Mouse (Mus musculus) ES-E14 (cell line): ENCODE data around the gene Slc25a38. TPM values are rescaled to one million over a fixed set of nuclear protein-coding genes. Genes with fewer than 3 reads are reported as not detected.
A peak's percentile ranks its signal among the peaks of the same experiment; 100 is the strongest.

Source experiments
- DNase-seq: peaks from one replicate; pipeline ENCODE4 v3.0.0-alpha.2; 2013; ENCODE audit warnings: low read depth, low spot score
- H3K27ac ChIP-seq: 2 replicates; pipeline ENCODE4 v1.5.1; 2012; ENCODE audit warnings: low read depth, mild to moderate bottlenecking, low read length, moderate library complexity, mixed read lengths; ENCODE audit not compliant: poor library complexity, insufficient read depth, severe bottlenecking
- H3K36me3 ChIP-seq: 2 replicates; pipeline ENCODE4 v1.6.1; 2012; ENCODE audit warnings: mild to moderate bottlenecking, low read length, moderate library complexity, mixed read lengths; ENCODE audit not compliant: control insufficient read depth, poor library complexity, insufficient read depth, severe bottlenecking
- H3K4me1 ChIP-seq, 2 experiments: fragments of 150-350 bp in 1 of 2; sonication (generic) in 1 of 2; 2 replicates each; pipeline ENCODE4 v1.6.1; 2012; ENCODE audit warnings: low read length in 2 of 2, mild to moderate bottlenecking in 1 of 2, mixed read lengths in 1 of 2; ENCODE audit not compliant: control insufficient read depth in 2 of 2, insufficient read depth in 2 of 2, poor library complexity in 1 of 2
- H3K4me3 ChIP-seq, 2 experiments: fragments of 150-350 bp in 1 of 2; sonication (generic) in 1 of 2; 2 replicates each; pipeline ENCODE4 v1.5.1; 2012; ENCODE audit warnings: low read length in 2 of 2, low read depth in 1 of 2, mild to moderate bottlenecking in 1 of 2, mixed read lengths in 1 of 2; ENCODE audit not compliant: insufficient read depth in 1 of 2, poor library complexity in 1 of 2, severe bottlenecking in 1 of 2
- H3K9ac ChIP-seq: 2 replicates; pipeline ENCODE4 v1.6.1; 2012; ENCODE audit warnings: low read depth, mild to moderate bottlenecking, low read length, mixed read lengths; ENCODE audit not compliant: poor library complexity, insufficient read depth, severe bottlenecking
- H3K9me3 ChIP-seq: fragments of 150-350 bp; sonication (generic); 2 replicates; pipeline ENCODE4 v1.6.1; 2012; ENCODE audit warnings: low read depth, mild to moderate bottlenecking, low read length; ENCODE audit not compliant: control insufficient read depth, insufficient read depth
- CHD2 ChIP-seq: IDR thresholded peaks from 2 replicates; pipeline ENCODE4 v1.6.1; 2014; ENCODE audit warnings: mild to moderate bottlenecking, low read depth, low read length, inconsistent platforms
- HCFC1 ChIP-seq: IDR thresholded peaks from 2 replicates; pipeline ENCODE4 v1.6.1; 2012; ENCODE audit warnings: low read length, inconsistent platforms, borderline replicate concordance; ENCODE audit not compliant: insufficient read depth
- MAFK ChIP-seq: IDR thresholded peaks from 2 replicates; pipeline ENCODE4 v1.6.1; 2014; ENCODE audit warnings: mild to moderate bottlenecking, low read depth, low read length, inconsistent platforms; ENCODE audit not compliant: insufficient read depth
- ZC3H11A ChIP-seq: IDR thresholded peaks from 2 replicates; pipeline ENCODE4 v1.6.1; 2012; ENCODE audit warnings: low read depth, mild to moderate bottlenecking, inconsistent platforms, low read length, borderline replicate concordance
- ZNF384 ChIP-seq: IDR thresholded peaks from 2 replicates; pipeline ENCODE4 v1.6.1; 2012; ENCODE audit warnings: low read depth, low read length, inconsistent platforms
- in situ Hi-C, 2 experiments: fragments of 600-800 bp; cut with MboI; formaldehyde crosslinking; loops; one replicate each; pipeline ENCODE4 v1.15.1; 2025; ENCODE audit warnings: low sequenced_read_pairs in 2 of 2, inconsistent platforms in 1 of 2; ENCODE audit not compliant: unreplicated experiment in 2 of 2
- total RNA-seq: library from RNA; depleted of rRNA; stranded (reverse); fragments of 300-350 nt; gene quantifications from 2 replicates; pipeline ENCODE4 v1.2.3, GENCODE M21; 2012

Slc25a38 gene
- total RNA-seq, 1 experiment: 37.4 TPM

- no peaks in the 10 kb centered on the region for H3K9me3 ChIP-seq
- H3K4me1 ChIP-seq: peaks cover 3 to 17% of the 10 kb centered on the region in 2 experiments; a peak in 3 of 4 replicates
- peaks cover 24% of the 10 kb centered on the region for H3K36me3 ChIP-seq
- in situ Hi-C loops: no loop called here
- no peak for TF ChIP-seq ZC3H11A
- no peak for TF ChIP-seq HCFC1
- no peak for TF ChIP-seq MAFK
- TF ChIP-seq ZNF384: no peak
- no peak for TF ChIP-seq CHD2
- DNase-seq: no peak
- no peak overlapping the region; the same call in 1 of the 2 replicates for H3K27ac ChIP-seq
- 0 out of 2 replicates have a peak overlapping the region, but pooled peaks have one; percentile 10 for H3K9ac ChIP-seq
- no peak overlapping the region for H3K4me3 ChIP-seq
These were observed 6.0 kb downstream of the Slc25a38 start for GRCm38 (mm10) chr9:120116184-120116624.

- no peak overlapping the region for H3K9ac ChIP-seq
- no peak overlapping the region for H3K4me3 ChIP-seq
- in situ Hi-C loops: no loop called here
- no peak for DNase-seq
- no peaks in the 10 kb centered on the region for H3K9me3 ChIP-seq
- H3K4me1 ChIP-seq: peaks cover 3 to 17% of the 10 kb centered on the region in 2 experiments; a peak in 3 of 4 replicates
- TF ChIP-seq ZNF384: no peak
- no peak for TF ChIP-seq MAFK
- no peak for TF ChIP-seq ZC3H11A
- no peak for TF ChIP-seq CHD2
- no peak for TF ChIP-seq HCFC1
- peaks cover 29% of the 10 kb centered on the region for H3K36me3 ChIP-seq
- H3K27ac ChIP-seq: no peak overlapping the region; the same call in 1 of the 2 replicates
These were observed 8.0 kb downstream of the Slc25a38 start for GRCm38 (mm10) chr9:120118212-120118611.

- H3K9ac ChIP-seq: no peak overlapping the region
- H3K27ac ChIP-seq: no peak overlapping the region
- DNase-seq: no peak
- no peaks in the 10 kb centered on the region for H3K9me3 ChIP-seq
- TF ChIP-seq HCFC1 (no peak), CHD2 (no peak), ZC3H11A (no peak), ZNF384 (no peak), MAFK (no peak)
- H3K36me3 ChIP-seq: peaks cover 35% of the 10 kb centered on the region
- peaks cover 3 to 10% of the 10 kb centered on the region in 2 experiments; a peak in 3 of 4 replicates for H3K4me1 ChIP-seq
- no peak overlapping the region for H3K4me3 ChIP-seq
- in situ Hi-C loops: no loop called here
These were observed 10.3 kb downstream of the Slc25a38 start for GRCm38 (mm10) chr9:120120503-120120902.

GRCm38 (mm10) chr9:120126868-120127267, 16.7 kb downstream of the Slc25a38 start:
- Histone ChIP-seq H3K36me3 (peaks cover 51% of the 10 kb centered on the region), H3K4me1 (peaks cover 3 to 6% of the 10 kb centered on the region in 2 experiments; a peak in 2 of 4 replicates), H3K9me3 (no peaks in the 10 kb centered on the region), H3K4me3 (peak overlapping the region; percentile 62 to 78), H3K27ac (no peak overlapping the region; the same call in 1 of the 2 replicates), H3K9ac (peak overlapping the region; percentile 69)
- no peak for DNase-seq
- TF ChIP-seq CHD2: no peak
- no peak for TF ChIP-seq ZNF384
- TF ChIP-seq MAFK: no peak
- TF ChIP-seq ZC3H11A: no peak
- no peak for TF ChIP-seq HCFC1
- in situ Hi-C loops: no loop called here
